ENCODE assay signal across 18 mouse cellular contexts in genomic region chr16:10634940-10635339, GRCm38 (mm10).
DNase-seq lines count a peak whose midpoint lies in the region; ATAC-seq and TF ChIP-seq lines count a peak whose summit lies in the region.
"Had no signal": no experiment of that assay in that cellular context is flagged by ENCODE, and none has a peak within 500 bp of the region (broad histone marks: within the 10 kb centered on the region; RNA-seq: fewer than 3 reads in every experiment).

No protein-coding gene starts in this region.

- H3K27ac ChIP-seq in embryonic facial prominence, embryonic 11.5 days (replicated peaks; ENCODE audit: low read depth, low read length) = no peak overlapping the region
- H3K27ac ChIP-seq in embryonic facial prominence, embryonic 14.5 days (replicated peaks; ENCODE audit: low read depth, low read length) = peak overlapping the region; percentile 35
- H3K27ac ChIP-seq in limb, embryonic 11.5 days (replicated peaks; ENCODE audit: low read depth, low read length) = 0 out of 2 replicates have a peak overlapping the region, but pooled peaks have one; percentile 22
- H3K27ac ChIP-seq in limb, embryonic 15.5 days = peak overlapping the region; percentile 73
- no peak overlapping the region for H3K27ac ChIP-seq in midbrain, postnatal 0 days (ENCODE audit: low read depth, low read length)
- no peak overlapping the region for H3K27ac ChIP-seq in heart, embryonic 11.5 days (ENCODE audit: low read depth, low read length)
- no peak overlapping the region for H3K27ac ChIP-seq in forebrain, embryonic 13.5 days
- H3K27ac ChIP-seq: heart, adult 2 months; heart, embryonic 13.5 days; hindbrain, embryonic 15.5 days had no signal

- WGBS in embryonic facial prominence, embryonic 11.5 days = 54% methylated on average over 3 of the region's 3 CpGs
- 39% methylated on average over 3 of the region's 3 CpGs for WGBS in embryonic facial prominence, embryonic 14.5 days
- 47% methylated on average over 3 of the region's 3 CpGs for WGBS in limb, embryonic 11.5 days
- 34% methylated on average over 3 of the region's 3 CpGs for WGBS in limb, embryonic 15.5 days
- WGBS in midbrain, postnatal 0 days = 91% methylated on average over 3 of the region's 3 CpGs
- WGBS in heart, embryonic 11.5 days (ENCODE audit: insufficient replicate concordance) = 78% methylated on average over 3 of the region's 3 CpGs
- WGBS in forebrain, embryonic 13.5 days = 91% methylated on average over 3 of the region's 3 CpGs

- H3K27me3 ChIP-seq in embryonic facial prominence, embryonic 11.5 days (ENCODE audit: control insufficient read depth, insufficient read depth, low read length) = no peaks in the 10 kb centered on the region
- no peaks in the 10 kb centered on the region for H3K27me3 ChIP-seq in embryonic facial prominence, embryonic 14.5 days (replicated peaks; ENCODE audit: control insufficient read depth, insufficient read depth, low read length)
- no peaks in the 10 kb centered on the region for H3K27me3 ChIP-seq in limb, embryonic 11.5 days (ENCODE audit: control insufficient read depth, insufficient read depth, low read length)
- no peaks in the 10 kb centered on the region for H3K27me3 ChIP-seq in limb, embryonic 15.5 days
- no peaks in the 10 kb centered on the region for H3K27me3 ChIP-seq in midbrain, postnatal 0 days (ENCODE audit: insufficient read depth, low read length)
- H3K27me3 ChIP-seq in heart, embryonic 11.5 days (ENCODE audit: control insufficient read depth, insufficient read depth, low read length) = no peaks in the 10 kb centered on the region
- no peaks in the 10 kb centered on the region for H3K27me3 ChIP-seq in forebrain, embryonic 13.5 days
- H3K27me3 ChIP-seq: heart, embryonic 13.5 days; hindbrain, embryonic 15.5 days had no signal

- peaks cover 4% of the 10 kb centered on the region; the same call in 1 of the 2 replicates for H3K4me1 ChIP-seq in embryonic facial prominence, embryonic 11.5 days (ENCODE audit: control insufficient read depth, insufficient read depth, low read length)
- peaks cover 23% of the 10 kb centered on the region for H3K4me1 ChIP-seq in embryonic facial prominence, embryonic 14.5 days (ENCODE audit: control insufficient read depth, insufficient read depth, low read length)
- peaks cover 20% of the 10 kb centered on the region; the same call in 1 of the 2 replicates for H3K4me1 ChIP-seq in limb, embryonic 11.5 days (ENCODE audit: control insufficient read depth, insufficient read depth, low read length)
- H3K4me1 ChIP-seq in limb, embryonic 15.5 days = peaks cover 31% of the 10 kb centered on the region
- no peaks in the 10 kb centered on the region for H3K4me1 ChIP-seq in midbrain, postnatal 0 days (ENCODE audit: insufficient read depth, low read length)
- peaks cover 13% of the 10 kb centered on the region for H3K4me1 ChIP-seq in heart, embryonic 11.5 days (ENCODE audit: control insufficient read depth, insufficient read depth, low read length)
- H3K4me1 ChIP-seq in forebrain, embryonic 13.5 days = no peaks in the 10 kb centered on the region
- H3K4me1 ChIP-seq: hindbrain, embryonic 15.5 days had no signal

- H3K4me2 ChIP-seq in embryonic facial prominence, embryonic 11.5 days (ENCODE audit: low read depth, low read length) = no peak overlapping the region
- H3K4me2 ChIP-seq in embryonic facial prominence, embryonic 14.5 days (ENCODE audit: low read depth, low read length) = no peak overlapping the region
- H3K4me2 ChIP-seq in limb, embryonic 11.5 days (ENCODE audit: low read depth, severe bottlenecking) = no peak overlapping the region
- H3K4me2 ChIP-seq in limb, embryonic 15.5 days = no peak overlapping the region
- no peak overlapping the region for H3K4me2 ChIP-seq in midbrain, postnatal 0 days (ENCODE audit: low read depth, low read length, poor library complexity, severe bottlenecking)
- no peak overlapping the region for H3K4me2 ChIP-seq in heart, embryonic 11.5 days
- H3K4me2 ChIP-seq in forebrain, embryonic 13.5 days = no peak overlapping the region
- H3K4me2 ChIP-seq: heart, embryonic 13.5 days; hindbrain, embryonic 15.5 days had no signal

- ATAC-seq in embryonic facial prominence, embryonic 11.5 days (replicated peaks; ENCODE audit: insufficient number of reproducible peaks, low FRiP score, low TSS enrichment, low read depth) = no peak
- ATAC-seq in embryonic facial prominence, embryonic 14.5 days (ENCODE audit: low read depth) = 0 out of 2 replicates have a peak, but pooled peaks have one; percentile 22
- no peak for ATAC-seq in limb, embryonic 11.5 days (ENCODE audit: insufficient number of reproducible peaks, low FRiP score, low TSS enrichment, low read depth)
- ATAC-seq in limb, embryonic 15.5 days (ENCODE audit: insufficient number of reproducible peaks, low FRiP score, low TSS enrichment, low read depth) = 0 out of 2 replicates have a peak, but pooled peaks have one; percentile 13
- ATAC-seq in midbrain, postnatal 0 days (ENCODE audit: low FRiP score) = no peak
- ATAC-seq in heart, embryonic 11.5 days (replicated peaks; ENCODE audit: insufficient number of reproducible peaks, low FRiP score, low TSS enrichment) = no peak
- ATAC-seq in forebrain, embryonic 13.5 days = no peak
- ATAC-seq: forebrain, embryonic 16.5 days; intestine, postnatal 0 days had no signal

- no peak overlapping the region for H3K9ac ChIP-seq in embryonic facial prominence, embryonic 11.5 days (replicated peaks; ENCODE audit: low read length)
- H3K9ac ChIP-seq in embryonic facial prominence, embryonic 14.5 days (ENCODE audit: low read depth, low read length) = no peak overlapping the region
- H3K9ac ChIP-seq in limb, embryonic 11.5 days (ENCODE audit: low read length) = no peak overlapping the region
- H3K9ac ChIP-seq in limb, embryonic 15.5 days = no peak overlapping the region
- H3K9ac ChIP-seq in midbrain, postnatal 0 days (replicated peaks; ENCODE audit: low read length, poor library complexity, severe bottlenecking) = no peak overlapping the region
- no peak overlapping the region for H3K9ac ChIP-seq in heart, embryonic 11.5 days (ENCODE audit: low read depth, low read length)
- no peak overlapping the region for H3K9ac ChIP-seq in forebrain, embryonic 13.5 days
- H3K9ac ChIP-seq: heart, embryonic 13.5 days; hindbrain, embryonic 15.5 days had no signal

- H3K9me3 ChIP-seq in embryonic facial prominence, embryonic 11.5 days (replicated peaks; ENCODE audit: control insufficient read depth, low read length) = no peaks in the 10 kb centered on the region
- no peaks in the 10 kb centered on the region for H3K9me3 ChIP-seq in embryonic facial prominence, embryonic 14.5 days (ENCODE audit: control insufficient read depth, low read length)
- H3K9me3 ChIP-seq in limb, embryonic 11.5 days (ENCODE audit: control insufficient read depth, low read length) = no peaks in the 10 kb centered on the region
- no peaks in the 10 kb centered on the region for H3K9me3 ChIP-seq in limb, embryonic 15.5 days
- H3K9me3 ChIP-seq in midbrain, postnatal 0 days (ENCODE audit: low read length) = no peaks in the 10 kb centered on the region
- H3K9me3 ChIP-seq in heart, embryonic 11.5 days (replicated peaks; ENCODE audit: control insufficient read depth, low read length) = no peaks in the 10 kb centered on the region
- no peaks in the 10 kb centered on the region for H3K9me3 ChIP-seq in forebrain, embryonic 13.5 days (replicated peaks)
- H3K9me3 ChIP-seq: heart, embryonic 13.5 days; hindbrain, embryonic 15.5 days had no signal

- H3K4me3 ChIP-seq in embryonic facial prominence, embryonic 11.5 days (ENCODE audit: low read depth, low read length) = no peak overlapping the region
- H3K4me3 ChIP-seq in embryonic facial prominence, embryonic 14.5 days (ENCODE audit: low read depth, low read length) = no peak overlapping the region
- no peak overlapping the region for H3K4me3 ChIP-seq in limb, embryonic 11.5 days (ENCODE audit: low read depth, low read length)
- no peak overlapping the region for H3K4me3 ChIP-seq in limb, embryonic 15.5 days
- H3K4me3 ChIP-seq in midbrain, postnatal 0 days (ENCODE audit: low read depth, low read length) = no peak overlapping the region
- no peak overlapping the region for H3K4me3 ChIP-seq in heart, embryonic 11.5 days (ENCODE audit: low read depth, low read length)
- H3K4me3 ChIP-seq in forebrain, embryonic 13.5 days = no peak overlapping the region
- H3K4me3 ChIP-seq: heart, adult 2 months; heart, embryonic 13.5 days; hindbrain, embryonic 15.5 days had no signal

- TF ChIP-seq CTCF in midbrain, postnatal 0 days (IDR thresholded peaks at IDR 0.05) = no peak

- peak; percentile 72 for DNase-seq in embryonic facial prominence, embryonic 11.5 days (ENCODE audit: low spot score)
- DNase-seq in embryonic facial prominence, embryonic 14.5 days (ENCODE audit: low spot score) = peak; percentile 71
- DNase-seq in limb, embryonic 11.5 days (ENCODE audit: low spot score) = peak; percentile 54
- no peak for DNase-seq in midbrain, postnatal 0 days (ENCODE audit: low spot score)
- DNase-seq: adrenal gland, postnatal 10 days; cerebellum, adult 11-12 months; cerebellum, adult 9-10 months; cerebellum, postnatal 25 days; gastrocnemius, postnatal 14 days; heart, adult 2 months; heart, postnatal 36 days had no signal

- no peaks in the 10 kb centered on the region for H3K36me3 ChIP-seq in embryonic facial prominence, embryonic 11.5 days (replicated peaks; ENCODE audit: control insufficient read depth, insufficient read depth, low read depth, low read length)
- peaks cover 10% of the 10 kb centered on the region for H3K36me3 ChIP-seq in embryonic facial prominence, embryonic 14.5 days (ENCODE audit: control insufficient read depth, insufficient read depth, low read length)
- H3K36me3 ChIP-seq in limb, embryonic 11.5 days (ENCODE audit: control insufficient read depth, insufficient read depth, low read length) = no peaks in the 10 kb centered on the region
- peaks cover 7% of the 10 kb centered on the region; the same call in 1 of the 2 replicates for H3K36me3 ChIP-seq in limb, embryonic 15.5 days
- H3K36me3 ChIP-seq in midbrain, postnatal 0 days (ENCODE audit: insufficient read depth, low read length) = peaks cover 2% of the 10 kb centered on the region; the same call in 1 of the 2 replicates
- H3K36me3 ChIP-seq in heart, embryonic 11.5 days (ENCODE audit: control insufficient read depth, insufficient read depth, low read length) = peaks cover 2% of the 10 kb centered on the region; the same call in 1 of the 2 replicates
- H3K36me3 ChIP-seq in forebrain, embryonic 13.5 days (ENCODE audit: poor library complexity, severe bottlenecking) = peaks cover 9% of the 10 kb centered on the region

Comparison
In these comparisons a context has a peak if more than half of its experiments do, and no peak if none do; other contexts are left out.
1. ATAC-seq: peak in embryonic facial prominence, embryonic 14.5 days (single experiment) and limb, embryonic 15.5 days (single experiment); none in embryonic facial prominence, embryonic 11.5 days (single experiment), limb, embryonic 11.5 days (single experiment), midbrain, postnatal 0 days (single experiment), heart, embryonic 11.5 days (single experiment) and forebrain, embryonic 13.5 days (single experiment).
2. H3K27ac ChIP-seq: peak in embryonic facial prominence, embryonic 14.5 days (single experiment), limb, embryonic 11.5 days (single experiment) and limb, embryonic 15.5 days (single experiment); none in embryonic facial prominence, embryonic 11.5 days (single experiment), midbrain, postnatal 0 days (single experiment), heart, embryonic 11.5 days (single experiment) and forebrain, embryonic 13.5 days (single experiment).